Mouse (Mus musculus) cortical plate, adult 2 months (tissue): ENCODE data around the gene Trim54.

ENCODE experiments used
- CTCF ChIP-seq: fragments of 200-500 bp; IDR thresholded peaks from 2 replicates; pipeline ENCODE4 v1.5.1; 2011; ENCODE audit warnings: mild to moderate bottlenecking, control low read depth, low read length; ENCODE audit not compliant: insufficient read depth; ENCODE audit errors: extremely low read depth
- POLR2A ChIP-seq: fragments of 200-500 bp; IDR thresholded peaks from 2 replicates; pipeline ENCODE4 v1.6.1; 2011; ENCODE audit warnings: mild to moderate bottlenecking, low read length, control low read depth; ENCODE audit not compliant: insufficient read depth; ENCODE audit errors: extremely low read depth

GRCm38 (mm10) chr5:31069810-31070209 lies 46.7 kb upstream of the Trim54 start:
- no peak for TF ChIP-seq CTCF
- no peak for TF ChIP-seq POLR2A
